Mouse (Mus musculus): ENCODE measurements around the gene F2.
"Not testable (repeated sequence)": the region's sequence is repeated elsewhere in the genome, so short reads cannot be mapped to it uniquely, and the experiment has no call there.

The F2 gene

GRCm38 (mm10) chr2:91646733-91647132 is 10.5 kb upstream of the F2 start:
- in situ Hi-C loops (cut with MboI, MseI) = no loop called here

GRCm38 (mm10) chr2:91645811-91646210 is 9.6 kb upstream of the F2 start:
- in situ Hi-C loops (cut with MboI, MseI) = no loop called here

DNA sequence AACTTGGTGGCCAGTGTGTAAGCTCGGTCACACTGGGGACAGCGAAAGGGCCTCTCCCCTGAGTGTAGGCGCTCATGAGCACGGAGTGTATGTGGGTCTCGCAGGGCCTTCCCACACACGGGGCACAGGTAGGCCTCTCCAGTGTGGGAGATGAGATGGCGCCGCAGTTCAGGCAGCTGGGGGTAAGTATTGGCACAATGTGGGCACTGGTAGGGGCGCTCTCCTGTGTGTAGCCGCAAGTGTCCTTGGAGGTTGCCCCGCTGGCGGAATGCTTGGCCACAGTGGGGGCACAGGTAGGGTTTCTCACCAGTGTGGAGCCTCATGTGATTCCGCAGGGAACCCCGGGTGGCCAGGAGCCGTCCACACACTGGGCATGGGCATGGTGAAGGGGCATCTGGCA is 9.1 kb upstream of the F2 start:
- in situ Hi-C loops (cut with MboI, MseI) = no loop called here

DNA sequence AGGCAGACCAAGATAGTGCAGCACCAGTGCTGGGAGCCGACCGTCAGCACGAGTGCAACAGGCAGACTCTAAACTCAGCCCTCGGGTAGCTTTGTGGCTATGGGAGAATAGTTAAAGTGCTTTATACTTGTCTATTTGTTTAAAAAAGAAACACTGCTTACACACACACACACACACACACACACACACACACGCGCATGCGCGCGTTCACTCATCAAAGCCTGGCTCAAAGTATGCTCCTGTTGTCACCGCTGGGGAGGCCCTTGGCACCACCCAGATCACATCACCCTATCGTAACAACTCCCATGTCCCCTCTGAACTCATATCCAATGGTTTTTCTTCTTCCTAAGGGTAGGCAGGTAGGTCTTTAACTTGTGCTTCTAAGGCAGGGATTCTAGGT is 7.8 kb upstream of the F2 start:
- in situ Hi-C loops (cut with MboI, MseI) = no loop called here

DNA sequence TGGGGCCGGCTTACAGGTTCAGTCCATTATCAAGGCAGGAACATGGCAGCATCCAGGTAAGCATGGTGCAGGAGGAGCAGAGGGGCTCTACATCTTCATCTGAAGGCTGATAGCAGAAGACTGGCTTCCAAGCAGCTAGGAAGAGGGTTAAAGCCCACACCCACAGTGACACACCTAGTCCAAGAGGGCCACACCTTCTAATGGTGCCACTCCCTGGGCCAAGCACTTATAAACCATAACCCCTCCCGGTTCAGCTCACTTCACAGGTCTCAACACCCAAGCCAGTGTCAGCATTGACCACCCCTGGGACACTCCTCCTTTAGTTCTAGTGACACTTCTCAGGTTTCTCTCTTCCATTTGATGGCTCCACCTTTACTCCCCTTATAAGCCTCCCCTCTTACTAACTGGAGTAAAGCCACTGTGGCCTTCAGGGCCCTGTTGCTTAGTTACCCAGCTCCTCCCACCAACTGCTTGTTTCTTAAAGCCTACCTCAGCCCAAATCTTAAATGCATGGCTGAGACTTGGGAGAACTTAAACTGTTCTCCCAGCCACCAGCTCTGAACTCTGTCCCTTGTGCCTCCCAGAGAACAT is 6.7 kb upstream of the F2 start:
- in situ Hi-C loops (cut with MboI, MseI) = no loop called here

- in situ Hi-C loops (cut with MboI, MseI) = no loop called here
These were observed 2.7 kb upstream of the F2 start for GRCm38 (mm10) chr2:91638931-91639330.

DNA sequence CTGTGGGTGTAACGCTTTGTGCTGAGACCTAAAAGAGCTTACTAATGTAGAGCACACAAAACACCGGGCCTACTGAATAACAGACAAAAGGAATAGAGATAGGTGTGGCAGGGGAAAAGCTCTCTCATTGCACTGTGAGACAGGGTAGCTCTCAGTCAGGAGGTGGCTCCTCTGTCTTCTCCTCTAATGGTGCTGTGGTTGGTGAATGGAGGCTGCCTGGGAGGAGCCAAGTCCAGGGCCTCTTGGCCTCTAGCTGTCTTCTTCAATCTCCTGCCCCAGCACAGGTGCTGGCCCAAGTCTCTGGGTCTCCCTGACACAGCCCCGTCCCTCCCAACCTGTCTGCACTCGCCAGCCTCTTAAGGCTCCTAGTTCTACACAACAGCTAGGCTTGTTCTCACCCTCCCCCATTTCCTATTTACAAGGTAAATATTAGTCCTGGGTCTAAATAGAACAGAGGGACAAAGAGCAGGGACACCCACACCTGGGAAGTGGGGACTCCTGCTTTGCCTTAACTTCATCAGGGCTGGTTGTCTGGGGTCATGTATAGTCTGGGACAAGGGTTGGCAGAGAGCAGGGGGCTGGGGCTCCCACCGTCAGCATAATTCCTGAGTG is 619 bp upstream of the F2 start:
- in situ Hi-C loops (cut with MboI, MseI) = no loop called here

- in situ Hi-C loops (cut with MboI, MseI) = no loop called here
These were observed 728 bp downstream of the F2 start for GRCm38 (mm10) chr2:91635486-91635885.

GRCm38 (mm10) chr2:91634841-91635240 is 1.4 kb downstream of the F2 start:
- in situ Hi-C loops (cut with MboI, MseI) = no loop called here

- in situ Hi-C loops (cut with MboI, MseI) = no loop called here
These were observed 2.8 kb downstream of the F2 start for GRCm38 (mm10) chr2:91633334-91633977.

GRCm38 (mm10) chr2:91632316-91632715 is 3.9 kb downstream of the F2 start:
- in situ Hi-C loops (cut with MboI, MseI) = no loop called here

- in situ Hi-C loops (cut with MboI, MseI) = no loop called here
These were observed 4.4 kb downstream of the F2 start for GRCm38 (mm10) chr2:91631826-91632225.

- in situ Hi-C loops (cut with MboI, MseI) = no loop called here
These were observed 5.8 kb downstream of the F2 start for GRCm38 (mm10) chr2:91630384-91630783.

- in situ Hi-C loops (cut with MboI, MseI) = no loop called here
These were observed 6.5 kb downstream of the F2 start for GRCm38 (mm10) chr2:91629682-91630081.

- in situ Hi-C loops (cut with MboI, MseI) = no loop called here
These were observed 8.0 kb downstream of the F2 start for GRCm38 (mm10) chr2:91628171-91628570.

GRCm38 (mm10) chr2:91627486-91627885 is 8.7 kb downstream of the F2 start:
- in situ Hi-C loops (cut with MboI, MseI) = no loop called here

GRCm38 (mm10) chr2:91623366-91623765 is 12.8 kb downstream of the F2 start:
- in situ Hi-C loops (cut with MboI, MseI) = not testable (repeated sequence)

- in situ Hi-C loops (cut with MboI, MseI) = no loop called here
These were observed 13.9 kb downstream of the F2 start for GRCm38 (mm10) chr2:91622356-91622755.

- in situ Hi-C loops (cut with MboI, MseI) = not testable (repeated sequence)
These were observed 26.8 kb downstream of the F2 start for GRCm38 (mm10) chr2:91609370-91609769.

- in situ Hi-C loops (cut with MboI, MseI) = no loop called here
These were observed 33.8 kb downstream of the F2 start for GRCm38 (mm10) chr2:91602389-91602788.

DNA sequence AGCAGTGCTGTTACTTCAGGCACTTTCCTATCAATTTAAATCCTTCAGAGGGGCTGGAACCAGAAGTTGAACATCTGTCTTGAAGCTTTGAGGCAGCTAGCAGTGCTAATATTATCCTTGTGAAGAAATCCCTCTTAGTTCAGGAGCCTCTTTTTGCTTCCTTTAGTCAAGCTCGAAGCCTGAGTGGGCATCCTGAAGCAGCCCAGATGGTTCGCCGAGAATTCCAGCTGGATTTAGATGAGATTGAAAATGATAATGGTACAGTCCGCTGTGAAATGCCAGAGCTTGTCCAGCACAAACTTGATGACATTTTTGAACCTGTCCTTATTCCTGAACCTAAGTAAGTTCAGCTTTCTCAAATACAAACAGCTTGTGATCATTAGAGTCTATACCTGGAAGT is 35.7 kb downstream of the F2 start:
- in situ Hi-C loops (cut with MboI, MseI) = no loop called here

DNA sequence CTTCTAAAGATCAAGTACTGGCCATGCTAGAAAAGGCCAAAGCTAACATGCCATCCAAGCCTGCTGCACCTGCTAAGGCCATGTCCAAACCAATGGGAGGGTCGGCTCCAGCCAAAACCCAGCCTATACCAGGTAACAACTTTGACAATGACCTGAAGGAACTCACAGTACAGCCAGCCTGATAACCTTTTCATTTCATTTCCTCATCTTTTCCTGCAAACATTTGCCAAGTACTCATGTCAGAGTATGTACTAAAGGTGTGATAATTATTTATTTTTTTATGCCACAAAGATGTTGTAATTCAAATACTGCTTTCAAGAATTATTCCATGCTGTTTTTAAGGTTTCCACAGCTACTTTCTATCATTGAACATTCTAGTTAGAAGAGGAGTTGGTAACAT is 50.0 kb downstream of the F2 start:
- in situ Hi-C loops (cut with MboI, MseI) = no loop called here

GRCm38 (mm10) chr2:91580894-91581293 is 55.3 kb downstream of the F2 start:
- in situ Hi-C loops (cut with MboI, MseI) = no loop called here

All from regulatory T cell (primary cell).